Mouse (Mus musculus): ENCODE measurements at regions not wholly inside any gene's neighbourhood (a gene's known extent, or its start where the extent isn't known, plus 50 kb on each side); places are given as distances from the start of the nearest gene placed in this dataset.

GRCm38 (mm10) chr17:48742769-48743405 lies 189.3 kb upstream of the Lrfn2 start:
- TF ChIP-seq CTCF (IDR thresholded peaks at IDR 0.05; ENCODE audit: insufficient read depth, low read depth, low read length) = no peak
- no peak for TF ChIP-seq POLR2A (IDR thresholded peaks at IDR 0.05; ENCODE audit: insufficient read depth, low read depth, low read length)
